Mouse (Mus musculus): ENCODE measurements around the gene Slc31a1.

Slc31a1 gene

DNA sequence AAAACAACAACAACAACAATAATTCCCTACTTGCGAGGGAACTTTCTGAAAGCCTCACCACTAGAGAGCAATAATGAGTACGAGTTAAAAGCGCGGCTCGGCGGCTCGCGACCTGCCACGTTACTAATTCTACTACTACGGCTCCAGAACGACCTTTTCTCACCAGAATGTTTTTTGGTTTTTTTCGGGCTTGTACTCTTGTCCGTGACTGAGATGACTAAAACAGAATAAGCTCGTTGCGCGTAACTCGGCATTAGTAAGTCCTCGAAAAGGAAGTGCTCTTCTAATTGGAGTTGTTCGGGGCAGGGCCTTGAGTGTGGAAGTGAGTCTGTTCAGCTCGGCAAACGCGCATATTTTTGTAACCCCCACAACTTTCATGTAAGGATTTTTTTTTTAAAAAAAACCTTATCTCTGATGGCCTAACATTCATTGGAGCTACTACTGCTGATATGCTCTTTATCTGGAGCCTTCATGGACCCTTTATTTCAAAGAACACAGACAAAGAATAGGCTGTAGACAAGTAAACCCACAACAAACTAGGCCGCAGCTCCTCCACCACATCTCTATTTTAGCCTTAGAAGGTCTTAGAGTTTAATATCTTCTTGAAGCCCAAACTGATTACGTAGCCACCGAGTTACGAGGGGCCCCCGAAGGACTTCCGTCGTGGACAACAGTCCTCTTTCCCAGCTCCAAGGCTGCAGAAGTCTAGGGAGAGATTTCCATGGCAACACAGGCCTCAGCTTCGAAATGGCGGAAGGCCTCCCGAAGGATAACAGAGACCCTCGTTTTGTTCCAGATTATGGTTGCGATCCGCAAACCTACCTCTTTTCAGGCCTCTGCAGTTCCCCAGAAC lies 47.4 kb downstream of the Slc31a1 start:
- peak; percentile 55 for DNase-seq (ENCODE audit: low read depth)

DNA sequence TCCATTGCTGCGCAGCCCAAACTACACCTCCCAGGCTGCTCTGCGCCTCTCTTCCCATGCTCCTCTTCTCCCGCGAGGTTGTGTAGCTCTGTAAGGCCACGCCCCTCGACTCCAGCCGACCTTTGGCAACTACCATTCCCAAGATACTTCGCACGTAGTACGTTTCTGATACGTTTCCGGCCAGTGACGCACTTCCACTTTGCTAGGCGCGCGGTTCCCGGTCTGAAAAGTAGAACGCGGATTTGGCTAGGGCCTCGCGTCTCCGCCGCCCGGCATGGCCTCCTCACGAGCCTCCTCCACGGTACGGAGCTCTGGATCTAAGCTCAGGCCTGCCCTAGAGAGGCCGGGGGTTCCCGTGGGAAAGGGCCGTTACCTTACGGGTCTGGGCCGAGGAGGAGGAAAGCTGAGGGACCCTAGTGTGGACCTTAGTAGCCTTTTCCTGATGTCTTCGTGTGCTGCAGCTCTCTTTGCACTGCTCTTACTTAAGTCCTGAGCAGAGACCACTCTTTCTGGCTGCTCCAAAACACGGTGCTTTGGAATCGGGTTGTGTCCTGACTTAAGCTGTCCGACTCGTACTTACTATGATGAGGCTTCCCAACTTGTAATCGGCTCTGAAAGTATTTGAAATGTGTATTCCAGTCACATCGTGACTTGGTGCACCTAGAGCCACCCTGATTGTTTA lies 48.2 kb downstream of the Slc31a1 start, which contains the start of the genes Cdc26 and Prpf4:
Gene Cdc26, minus strand, starts transcription at position 42 of the 682 bp plus-strand sequence.
Gene Prpf4, plus strand, starts transcription at position 197 of the 682 bp plus-strand sequence.
- peak; percentile 97 for DNase-seq (ENCODE audit: low read depth)

DNA sequence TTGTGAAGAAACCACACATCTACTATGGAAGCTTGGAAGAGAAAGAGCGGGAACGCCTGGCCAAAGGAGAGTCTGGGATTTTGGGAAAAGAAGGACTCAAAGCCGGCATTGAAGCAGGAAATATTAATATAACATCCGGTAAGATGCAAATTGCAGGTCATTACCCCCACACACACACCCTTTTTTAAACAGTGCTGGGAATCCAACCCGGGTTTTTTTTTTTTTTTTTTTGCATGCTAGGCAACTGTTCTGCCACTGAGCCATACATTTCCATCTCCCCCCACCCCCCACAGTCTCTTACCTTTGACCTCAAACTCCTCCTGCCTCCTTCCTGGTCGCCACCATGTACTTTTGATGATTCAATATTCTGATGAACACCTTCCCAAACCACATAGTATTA lies 49.1 kb downstream of the Slc31a1 start:
- no peak for DNase-seq (ENCODE audit: low read depth)

DNA sequence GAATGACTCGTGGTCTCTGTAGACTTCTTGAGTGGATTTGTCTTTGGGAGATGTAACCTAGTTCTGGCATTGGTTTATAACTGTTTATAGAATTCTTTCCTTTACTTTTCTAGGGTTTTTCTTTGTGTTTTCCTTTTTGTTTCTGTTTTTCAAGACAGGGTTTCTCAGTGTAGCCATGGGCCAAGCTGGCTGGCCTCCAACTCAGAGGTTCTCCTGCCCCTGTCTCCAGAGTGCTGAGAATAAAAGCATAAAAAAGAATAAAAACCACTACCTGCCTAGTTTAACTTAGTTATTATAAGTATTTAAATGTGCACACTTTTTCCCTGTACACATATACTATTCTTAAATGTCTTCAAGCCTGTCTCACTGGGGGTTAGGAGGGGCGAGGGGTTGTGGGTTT lies 49.8 kb downstream of the Slc31a1 start:
- no peak for DNase-seq (ENCODE audit: low read depth)

DNA sequence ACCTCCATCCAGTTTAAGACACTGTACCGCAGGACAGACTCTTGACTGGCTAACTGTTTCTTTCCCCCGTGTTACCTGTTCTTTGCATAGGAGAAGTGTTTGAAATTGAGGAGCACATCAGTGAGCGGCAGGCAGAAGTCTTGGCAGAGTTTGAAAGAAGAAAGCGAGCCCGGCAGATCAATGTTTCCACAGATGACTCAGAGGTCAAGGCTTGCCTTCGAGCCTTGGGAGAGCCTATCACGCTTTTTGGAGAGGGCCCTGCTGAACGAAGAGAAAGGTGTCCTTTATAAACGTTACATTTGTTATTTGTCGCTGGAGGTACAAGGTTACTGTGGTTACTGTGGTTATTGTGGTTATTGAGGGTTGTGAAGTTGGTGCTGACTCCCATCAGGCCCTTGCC lies 51.1 kb downstream of the Slc31a1 start:
- DNase-seq (ENCODE audit: low read depth), result no peak

DNA sequence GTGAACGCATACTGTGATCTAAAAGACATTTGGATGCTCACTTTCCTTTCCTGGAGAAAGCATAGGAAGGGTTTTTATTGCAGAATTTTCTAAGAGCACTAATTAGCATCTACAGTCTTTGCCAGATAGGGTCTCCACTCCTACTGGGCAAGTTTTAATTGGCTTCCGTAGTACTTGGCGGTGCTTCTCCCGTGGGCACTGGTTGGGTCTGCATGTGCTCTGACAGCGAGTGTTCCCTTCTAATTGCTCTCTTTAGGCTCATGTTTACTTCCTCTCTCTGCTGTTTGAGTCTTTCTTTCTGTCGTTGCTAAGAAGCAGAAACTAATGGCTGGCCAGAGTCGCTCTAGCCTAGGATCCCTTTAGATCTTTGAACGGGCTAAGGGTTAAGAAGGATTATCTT lies 57.9 kb downstream of the Slc31a1 start:
- no peak for DNase-seq (ENCODE audit: low read depth)

DNA sequence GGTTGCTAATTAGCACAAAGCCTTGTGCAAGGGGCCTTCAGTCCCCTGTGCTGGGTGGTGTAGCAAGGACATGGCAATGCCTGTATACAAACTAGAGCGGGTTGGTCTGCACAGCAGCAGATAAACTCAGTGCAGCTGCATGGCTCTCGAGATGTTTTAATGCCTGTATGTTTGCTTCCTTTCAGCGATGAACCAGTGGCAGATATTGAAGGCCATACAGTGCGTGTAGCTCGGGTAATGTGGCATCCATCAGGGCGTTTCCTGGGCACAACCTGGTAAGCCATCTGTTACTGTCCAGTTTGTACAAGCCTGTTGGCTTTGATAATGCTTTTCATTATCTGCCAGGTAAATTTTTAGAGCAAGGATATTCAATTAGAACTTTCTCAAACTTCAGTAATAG lies 58.6 kb downstream of the Slc31a1 start:
- DNase-seq (ENCODE audit: low read depth), result no peak

DNA sequence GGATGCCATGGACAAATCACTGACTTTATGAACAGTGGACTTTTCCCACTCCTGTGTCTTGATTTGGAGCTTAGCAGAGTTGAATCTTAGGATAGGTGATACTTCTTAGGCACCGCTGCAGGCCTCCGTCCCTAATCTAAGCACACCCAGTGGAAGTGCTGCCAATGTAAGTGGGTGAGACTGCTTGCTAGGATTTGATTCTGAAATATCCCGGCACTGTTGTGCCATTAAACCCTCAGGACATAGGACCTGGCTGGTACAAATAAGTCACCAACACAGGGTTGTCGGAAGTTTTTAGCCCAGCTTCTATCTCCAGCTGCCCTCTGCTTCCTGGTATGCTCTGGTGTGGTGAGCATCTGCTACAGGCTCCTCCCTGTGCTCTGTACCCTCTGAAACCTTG lies 65.4 kb downstream of the Slc31a1 start:
- DNase-seq (ENCODE audit: low read depth), result no peak

DNA sequence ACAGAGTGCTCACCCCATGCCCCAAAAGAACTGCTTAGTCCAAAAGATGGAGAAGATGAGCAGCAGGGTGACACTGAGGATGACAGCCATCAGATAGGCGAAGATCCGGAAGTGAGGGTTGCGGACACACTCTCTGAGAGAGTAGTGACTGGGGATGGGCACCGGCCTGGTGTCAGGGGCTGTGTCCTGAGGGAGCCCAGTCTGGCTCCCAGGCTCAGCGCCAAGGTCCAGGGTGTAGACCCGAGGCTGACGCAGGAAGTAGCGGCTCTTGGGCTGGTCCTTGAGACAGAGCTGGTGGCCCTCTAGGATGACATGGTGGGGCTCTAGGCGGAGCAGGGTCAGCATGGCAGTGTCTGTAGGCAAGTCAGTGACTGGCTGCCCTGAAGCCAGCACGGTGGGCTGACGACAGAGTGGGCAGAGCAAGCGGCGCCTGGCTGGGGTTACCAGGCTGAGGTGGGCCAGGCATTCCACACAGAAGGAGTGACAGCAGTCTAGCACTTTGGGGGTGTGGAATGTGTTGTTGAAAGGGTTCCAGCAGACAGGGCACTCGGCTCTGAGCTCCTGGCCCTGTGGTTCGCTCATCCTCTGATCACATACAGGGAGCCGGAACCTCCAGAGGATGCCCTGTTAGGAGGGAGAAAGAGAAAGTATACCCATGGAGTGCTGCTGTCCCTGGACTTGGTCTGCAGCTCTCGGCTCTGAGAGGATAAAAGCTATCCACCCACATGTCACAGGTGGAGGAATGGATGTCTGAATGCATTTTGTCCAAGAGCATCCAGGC lies 67.6 kb downstream of the Slc31a1 start:
- DNase-seq (ENCODE audit: low read depth), result no peak

DNA sequence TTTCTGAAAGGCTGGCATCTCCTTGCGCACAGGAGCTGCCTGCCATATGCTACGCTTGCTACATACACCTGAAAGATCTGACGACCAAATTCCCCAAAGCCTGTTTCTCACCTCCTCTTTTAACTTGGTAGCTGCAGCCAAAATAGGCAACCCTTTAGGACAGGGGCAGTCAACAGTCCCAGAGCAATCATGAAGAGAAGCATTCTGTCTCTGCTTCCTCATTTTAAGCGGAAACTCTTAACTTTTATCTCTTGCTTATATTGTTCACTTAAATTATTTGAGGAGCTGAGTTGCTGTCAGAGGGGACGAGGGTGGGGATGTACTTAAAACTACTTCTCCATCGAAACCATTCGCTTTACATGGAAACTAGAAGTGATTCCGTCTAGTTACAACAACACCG lies 69.1 kb downstream of the Slc31a1 start:
- DNase-seq (ENCODE audit: low read depth), result no peak

DNA sequence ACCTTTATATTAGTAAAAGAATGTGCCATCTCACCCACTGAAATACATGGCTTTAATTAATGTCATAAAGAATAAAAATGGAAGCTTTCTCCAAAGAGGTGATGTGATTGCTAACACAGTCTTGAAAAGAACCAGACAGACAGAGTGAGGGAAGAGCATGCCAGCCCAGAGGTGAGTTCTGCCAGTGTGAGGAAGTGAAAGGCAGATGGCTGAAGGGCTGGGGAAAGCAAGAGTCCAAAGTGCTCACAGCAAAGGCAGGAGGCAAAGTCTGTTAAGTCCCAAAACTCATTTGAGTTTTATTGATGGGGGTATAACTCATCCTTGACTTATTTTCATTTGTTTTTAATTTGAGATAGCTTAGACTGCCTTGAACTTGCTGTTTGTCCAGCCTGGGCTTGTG lies 70.2 kb downstream of the Slc31a1 start:
- DNase-seq (ENCODE audit: low read depth), result no peak

DNA sequence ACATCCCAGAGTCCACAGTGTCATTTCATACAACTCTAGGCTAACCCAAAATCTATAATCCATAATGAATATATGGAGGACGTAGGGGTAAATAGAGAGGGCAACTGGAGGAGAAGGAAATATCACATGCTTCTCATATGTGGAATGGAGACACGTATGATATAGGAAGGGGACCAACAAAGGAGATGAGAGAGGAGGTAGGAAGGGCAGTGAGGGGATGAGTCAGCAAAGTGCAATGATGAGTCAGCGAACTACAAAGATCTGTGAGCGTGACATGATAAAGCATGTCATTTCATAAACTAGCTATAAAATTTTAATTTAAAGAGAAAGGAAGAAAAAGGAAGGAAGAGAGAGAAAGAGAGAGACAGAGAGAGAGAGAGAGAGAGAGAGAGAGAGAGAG lies 71.0 kb downstream of the Slc31a1 start:
- no peak for DNase-seq (ENCODE audit: low read depth)

DNA sequence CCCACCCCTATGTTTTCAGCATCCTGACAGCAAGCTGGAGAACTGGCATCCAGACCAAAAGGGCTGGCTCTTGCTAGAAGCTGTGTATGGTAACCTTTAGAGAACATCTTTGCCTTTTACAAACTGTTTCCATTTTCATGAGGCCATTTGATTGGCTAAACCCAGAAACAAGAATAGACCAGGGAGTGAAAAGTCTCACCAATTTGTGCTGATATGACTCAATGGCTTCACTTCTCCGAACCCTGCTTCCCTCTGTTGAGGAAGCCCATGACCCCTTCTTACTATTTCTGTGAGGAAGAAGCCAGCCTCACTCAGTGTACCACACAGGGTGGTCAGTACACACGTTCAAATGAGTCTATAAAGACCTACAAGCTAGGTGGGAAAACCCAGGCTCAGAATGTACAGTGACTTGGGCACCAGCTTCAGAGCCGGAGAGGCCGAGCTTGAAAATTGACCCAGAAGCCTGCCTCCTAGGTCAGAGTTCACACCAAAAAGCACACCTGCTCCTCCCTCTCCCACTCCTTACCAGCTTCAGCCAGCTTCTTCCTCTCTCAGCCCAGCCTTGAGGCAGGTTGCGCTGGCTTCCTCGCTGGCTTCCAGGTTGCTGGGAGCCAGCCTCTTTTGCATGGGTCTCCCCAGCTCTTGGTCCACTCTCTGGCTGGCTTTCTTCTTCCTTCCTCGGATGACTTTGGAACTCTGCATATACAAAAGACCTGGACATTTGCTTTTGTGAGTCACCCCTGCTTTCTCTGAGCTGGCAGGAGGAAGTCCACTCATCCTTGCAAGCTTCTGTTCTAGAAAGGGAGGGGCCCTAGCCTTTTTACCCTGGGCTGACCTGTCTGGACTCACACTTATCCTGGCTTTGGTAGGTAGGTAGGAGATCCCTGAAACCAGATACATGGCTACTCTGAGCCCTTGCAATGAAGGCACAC lies 73.7 kb downstream of the Slc31a1 start:
- no peak for DNase-seq (ENCODE audit: low read depth)

DNA sequence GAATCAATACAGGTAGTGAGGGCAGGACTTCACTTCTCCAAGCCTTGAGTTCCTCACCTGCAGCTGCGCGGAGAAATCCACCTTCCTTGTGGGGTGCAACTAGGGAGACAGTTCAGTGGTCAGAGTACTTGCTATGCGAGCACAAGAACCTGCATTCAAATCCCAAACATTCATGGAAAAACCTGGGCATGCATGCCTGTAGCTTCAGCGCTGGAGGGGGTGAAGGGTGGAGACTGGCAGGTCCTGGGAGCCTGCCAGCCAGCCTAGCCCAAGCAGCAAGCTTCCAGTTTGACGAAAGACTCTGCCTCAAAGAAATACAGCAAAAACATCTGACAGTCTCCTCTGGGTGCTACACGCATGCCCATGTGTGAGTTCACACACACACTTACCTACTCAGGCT lies 74.6 kb downstream of the Slc31a1 start, which contains the start of gene Rnf183:
Gene Rnf183, minus strand, starts transcription at position 172 of the 400 bp plus-strand sequence.
- DNase-seq (ENCODE audit: low read depth), result no peak

DNA sequence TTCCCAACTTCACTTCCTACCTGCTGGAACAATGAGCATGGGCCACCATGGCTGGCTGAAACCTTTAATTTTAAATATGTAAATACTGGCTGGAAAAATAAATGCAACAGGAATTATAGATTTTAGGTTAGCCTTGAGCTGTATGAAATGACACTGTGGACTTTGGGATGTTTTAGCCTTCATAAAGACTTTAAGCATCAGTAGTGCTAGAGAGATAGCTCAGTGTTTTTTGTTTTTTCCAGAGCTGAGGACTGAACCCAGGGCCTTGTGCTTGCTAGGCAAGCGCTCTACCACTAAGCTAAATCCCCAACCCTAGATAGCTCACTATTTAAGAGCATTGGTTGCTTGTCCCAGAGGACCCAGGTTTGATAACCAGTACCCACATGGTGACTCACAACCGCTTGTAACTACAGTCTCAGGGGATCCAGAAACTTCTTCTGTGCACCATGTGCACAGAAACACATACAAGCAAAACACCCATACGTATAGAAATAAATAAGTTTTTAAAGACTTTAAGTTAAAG lies 76.8 kb downstream of the Slc31a1 start:
- DNase-seq (ENCODE audit: low read depth), result no peak

DNA sequence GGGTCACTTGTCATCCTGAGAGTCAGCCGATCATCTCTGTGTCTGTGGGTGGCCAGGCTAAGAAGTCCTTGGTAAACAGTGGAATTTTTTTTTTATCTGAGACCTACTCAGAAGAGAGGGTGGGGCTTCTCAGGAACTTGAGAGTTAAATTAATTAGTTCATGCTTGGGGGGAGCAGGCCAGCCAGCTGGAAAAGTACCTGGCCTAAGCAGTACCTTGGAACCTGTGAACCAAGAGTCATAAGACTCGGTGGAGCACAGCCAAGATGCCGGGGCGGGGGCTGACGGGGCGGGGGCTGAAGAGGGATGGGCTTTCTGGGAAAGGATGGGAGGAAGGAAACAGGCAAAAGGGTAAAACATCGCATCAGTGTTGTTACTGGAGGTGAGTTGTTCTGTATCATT lies 77.3 kb downstream of the Slc31a1 start:
- DNase-seq (ENCODE audit: low read depth), result no peak

DNA sequence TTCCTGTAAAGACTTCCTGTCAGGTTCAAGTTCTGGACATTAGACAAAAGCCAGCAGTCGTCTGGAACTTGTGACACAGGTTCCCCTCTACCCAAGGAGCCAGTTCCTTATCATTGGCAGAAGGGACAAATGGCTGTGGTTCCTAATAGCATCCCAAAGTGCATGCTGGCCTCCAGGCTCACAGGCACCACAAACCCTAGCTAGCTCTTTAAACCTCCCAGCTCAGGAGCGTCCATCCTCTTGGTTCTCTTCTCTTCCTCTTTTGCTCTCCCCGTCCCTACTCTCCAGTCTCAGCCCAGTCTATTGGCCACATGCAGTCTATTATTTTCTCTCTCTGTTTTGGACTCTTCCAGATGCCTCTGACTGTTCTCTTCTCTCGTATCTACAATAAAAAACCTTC lies 79.3 kb downstream of the Slc31a1 start:
- DNase-seq (ENCODE audit: low read depth), result no peak

DNA sequence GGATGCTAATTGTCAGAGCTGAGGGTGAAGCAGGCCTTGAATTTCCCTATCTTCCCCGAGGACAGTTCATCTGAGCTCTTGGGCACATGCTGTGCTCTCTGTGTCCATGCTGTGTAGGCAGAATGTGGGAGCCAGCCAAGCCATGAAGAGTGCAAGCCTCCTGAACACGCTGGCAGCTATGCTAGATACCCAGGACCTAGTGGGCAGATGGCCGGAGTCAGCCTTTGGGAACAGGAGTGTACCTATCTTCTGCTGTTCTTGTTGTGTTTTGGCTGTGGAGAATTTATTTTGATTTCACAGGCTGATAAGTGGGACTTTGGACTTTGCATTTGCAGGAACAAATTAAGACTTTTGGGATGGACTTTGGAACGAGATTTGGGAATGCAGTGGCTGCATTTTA lies 80.0 kb downstream of the Slc31a1 start:
- no peak for DNase-seq (ENCODE audit: low read depth)

DNA sequence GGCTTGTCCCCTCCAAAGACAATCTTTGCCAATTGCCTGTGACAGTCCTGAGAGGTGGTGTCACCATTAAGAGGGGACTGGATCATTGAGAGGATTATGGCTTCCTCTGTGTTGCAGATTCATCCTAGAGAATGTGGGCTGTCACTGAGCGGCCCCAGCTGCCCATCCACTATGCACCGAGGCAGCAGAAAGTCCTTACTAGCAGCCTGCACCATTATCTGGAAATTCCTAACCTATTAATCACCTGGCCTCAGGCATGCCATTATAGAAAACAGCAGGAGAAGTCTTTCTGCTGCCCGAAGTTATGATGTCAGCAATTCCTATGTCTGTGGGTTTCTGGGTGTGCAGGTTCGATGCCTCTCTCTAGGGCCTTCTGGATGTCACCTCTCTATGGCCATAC lies 80.5 kb downstream of the Slc31a1 start:
- DNase-seq (ENCODE audit: low read depth), result no peak
